ENCODE assay signal across 10 mouse cellular contexts in genomic region chr5:33953471-33954185, GRCm38 (mm10). TPM values are rescaled to one million over a fixed set of nuclear protein-coding genes. Genes with fewer than 3 reads are reported as not detected.
A peak's percentile ranks its signal among the peaks of the same experiment; 100 is the strongest.
DNase-seq lines count a peak whose midpoint lies in the region; ATAC-seq lines count a peak whose summit lies in the region.
"Had no signal": no experiment of that assay in that cellular context is flagged by ENCODE, and none has a peak within 500 bp of the region (broad histone marks: within the 10 kb centered on the region; RNA-seq: fewer than 3 reads in every experiment).

No protein-coding gene starts in this region.

- 82% methylated on average over 17 of the region's 17 CpGs for WGBS in heart, embryonic 15.5 days
- 86% methylated on average over 17 of the region's 17 CpGs for WGBS in hindbrain, embryonic 16.5 days
- WGBS in kidney, embryonic 14.5 days = 91% methylated on average over 17 of the region's 17 CpGs

- no peaks in the 10 kb centered on the region for H3K36me3 ChIP-seq in heart, embryonic 15.5 days
- H3K36me3 ChIP-seq in hindbrain, embryonic 16.5 days (ENCODE audit: control insufficient read depth, insufficient read depth, low read length) = no peaks in the 10 kb centered on the region
- H3K36me3 ChIP-seq in kidney, embryonic 14.5 days (ENCODE audit: control insufficient read depth, insufficient read depth, low read length) = no peaks in the 10 kb centered on the region
- H3K36me3 ChIP-seq: embryonic facial prominence, embryonic 15.5 days; limb, embryonic 13.5 days had no signal

- H3K4me2 ChIP-seq in heart, embryonic 15.5 days = peak overlapping the region; percentile 37; the same call in 1 of the 2 replicates
- peak overlapping the region; percentile 38 for H3K4me2 ChIP-seq in hindbrain, embryonic 16.5 days (ENCODE audit: low read length)
- no peak overlapping the region for H3K4me2 ChIP-seq in kidney, embryonic 14.5 days (replicated peaks; ENCODE audit: low read depth, low read length)
- H3K4me2 ChIP-seq: embryonic facial prominence, embryonic 15.5 days; limb, embryonic 13.5 days had no signal

- no peaks in the 10 kb centered on the region for H3K9me3 ChIP-seq in heart, embryonic 15.5 days (replicated peaks)
- H3K9me3 ChIP-seq in hindbrain, embryonic 16.5 days (ENCODE audit: control insufficient read depth, low read length) = 0 out of 2 replicates have a peak, but pooled peaks cover 3% of the 10 kb centered on the region
- H3K9me3 ChIP-seq in kidney, embryonic 14.5 days (ENCODE audit: control insufficient read depth, low read length) = peaks cover 21% of the 10 kb centered on the region

- peak; percentile 40; the same call in 1 of the 2 replicates for ATAC-seq in cerebellum, adult (ENCODE audit: insufficient number of reproducible peaks, low FRiP score, low TSS enrichment)
- no peak for ATAC-seq in heart, embryonic 15.5 days (replicated peaks; ENCODE audit: insufficient number of reproducible peaks, insufficient read depth, low FRiP score, low read depth)
- peak; percentile 24 for ATAC-seq in hindbrain, embryonic 16.5 days
- ATAC-seq in kidney, embryonic 14.5 days (ENCODE audit: low FRiP score, low TSS enrichment) = no peak

- DNase-seq in cerebellum, adult 11 months = no peak
- DNase-seq in heart, adult 9 months (ENCODE audit: low spot score in 2 of 2) = no peak
- DNase-seq in MN1 (ENCODE audit: low spot score) = peak; percentile 32
- no peak for DNase-seq in lung, postnatal 36 days

- no peaks in the 10 kb centered on the region for H3K27me3 ChIP-seq in heart, embryonic 15.5 days
- no peaks in the 10 kb centered on the region for H3K27me3 ChIP-seq in hindbrain, embryonic 16.5 days (replicated peaks; ENCODE audit: control insufficient read depth, insufficient read depth, low read length)
- H3K27me3 ChIP-seq in kidney, embryonic 14.5 days (ENCODE audit: control insufficient read depth, insufficient read depth, low read length) = no peaks in the 10 kb centered on the region
- H3K27me3 ChIP-seq: embryonic facial prominence, embryonic 15.5 days; limb, embryonic 13.5 days had no signal

- H3K4me1 ChIP-seq in heart, embryonic 15.5 days (replicated peaks) = no peaks in the 10 kb centered on the region
- no peaks in the 10 kb centered on the region for H3K4me1 ChIP-seq in hindbrain, embryonic 16.5 days (ENCODE audit: control insufficient read depth, insufficient read depth, low read depth, low read length)
- H3K4me1 ChIP-seq in kidney, embryonic 14.5 days (ENCODE audit: control insufficient read depth, insufficient read depth, low read length) = no peaks in the 10 kb centered on the region
- H3K4me1 ChIP-seq: embryonic facial prominence, embryonic 15.5 days; limb, embryonic 13.5 days had no signal

- no peak overlapping the region for H3K27ac ChIP-seq in heart, embryonic 15.5 days
- peak overlapping the region; percentile 23; the same call in 1 of the 2 replicates for H3K27ac ChIP-seq in hindbrain, embryonic 16.5 days (ENCODE audit: low read depth, low read length)
- H3K27ac ChIP-seq in kidney, embryonic 14.5 days (ENCODE audit: low read depth, low read length) = no peak overlapping the region
- H3K27ac ChIP-seq: embryonic facial prominence, embryonic 15.5 days; limb, embryonic 13.5 days had no signal

- peak overlapping the region; percentile 21; the same call in 1 of the 2 replicates for H3K4me3 ChIP-seq in heart, embryonic 15.5 days
- peak overlapping the region; percentile 30 for H3K4me3 ChIP-seq in hindbrain, embryonic 16.5 days (ENCODE audit: low read length)
- no peak overlapping the region for H3K4me3 ChIP-seq in kidney, embryonic 14.5 days (ENCODE audit: low read length)
- H3K4me3 ChIP-seq: embryonic facial prominence, embryonic 15.5 days; limb, embryonic 13.5 days had no signal

- no peak overlapping the region for H3K9ac ChIP-seq in heart, embryonic 15.5 days
- H3K9ac ChIP-seq in hindbrain, embryonic 16.5 days (ENCODE audit: low read depth, low read length) = no peak overlapping the region
- no peak overlapping the region for H3K9ac ChIP-seq in kidney, embryonic 14.5 days (ENCODE audit: low read depth, low read length)
- H3K9ac ChIP-seq: embryonic facial prominence, embryonic 15.5 days; limb, embryonic 13.5 days had no signal

RNA-seq across cellular contexts. Expression of gene Nelfa, which starts 17.4 kb away (rescaled TPM):
- 24.6 and 33.9 TPM in 2 replicates for polyA plus RNA-seq in heart, embryonic 15.5 days (2015; fragmentation: Nextera tagmentation; extraction: Ambion mirVana)
- polyA plus RNA-seq in hindbrain, embryonic 16.5 days (2015; fragmentation: Nextera tagmentation; extraction: Ambion mirVana) = 37.8 and 42.8 TPM in 2 replicates
- 47.4 and 60.3 TPM in 2 replicates for polyA plus RNA-seq in kidney, embryonic 14.5 days (2014; fragmentation: Nextera tagmentation; extraction: Ambion mirVana)

RNA-seq across cellular contexts. Expression of gene Gm1673, which starts 29.6 kb away (rescaled TPM):
- 52.9 and 54.1 TPM in 2 replicates for polyA plus RNA-seq in heart, embryonic 15.5 days (2015; fragmentation: Nextera tagmentation; extraction: Ambion mirVana)
- 555 and 649 TPM in 2 replicates for polyA plus RNA-seq in hindbrain, embryonic 16.5 days (2015; fragmentation: Nextera tagmentation; extraction: Ambion mirVana)
- 79.8 and 124 TPM in 2 replicates for polyA plus RNA-seq in kidney, embryonic 14.5 days (2014; fragmentation: Nextera tagmentation; extraction: Ambion mirVana)

RNA-seq across cellular contexts. Expression of gene Nat8l, which starts 42.2 kb away (rescaled TPM):
- polyA plus RNA-seq in heart, embryonic 15.5 days (2015; fragmentation: Nextera tagmentation; extraction: Ambion mirVana) = 0.47 and 0.70 TPM in 2 replicates
- polyA plus RNA-seq in hindbrain, embryonic 16.5 days (2015; fragmentation: Nextera tagmentation; extraction: Ambion mirVana) = 5.1 and 5.5 TPM in 2 replicates
- polyA plus RNA-seq in kidney, embryonic 14.5 days (2014; fragmentation: Nextera tagmentation; extraction: Ambion mirVana) = 0.18 and 0.31 TPM in 2 replicates

Comparison
In these comparisons a context has a peak if more than half of its experiments do, and no peak if none do; other contexts are left out.
1. ATAC-seq: peak in cerebellum, adult (single experiment) and hindbrain, embryonic 16.5 days (single experiment); none in heart, embryonic 15.5 days (single experiment) and kidney, embryonic 14.5 days (single experiment).